Mouse (Mus musculus): ENCODE data around the gene Tmprss2.
"Not testable (repeated sequence)": the region's sequence is repeated elsewhere in the genome, so short reads cannot be mapped to it uniquely, and the experiment has no call there.

Gene Tmprss2

DNA sequence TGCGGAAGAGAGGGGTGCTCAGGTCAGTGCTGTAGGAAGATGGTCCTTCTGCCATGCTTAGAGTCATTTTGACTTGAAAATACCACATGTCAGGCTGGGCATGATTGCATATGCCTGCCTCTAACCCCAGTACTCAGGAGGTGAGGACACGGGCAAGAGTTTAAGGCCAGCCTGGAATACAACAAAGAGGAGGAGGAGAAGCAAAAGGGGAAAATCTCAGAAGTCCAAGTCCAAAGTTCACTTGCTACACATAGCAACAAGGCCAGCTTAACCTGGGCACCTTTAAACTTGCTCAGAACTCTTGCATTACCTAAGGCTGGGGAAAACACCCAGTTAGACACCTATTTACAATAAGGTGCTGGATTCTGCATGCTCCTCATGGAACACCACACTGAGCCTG is 19.5 kb downstream of the Tmprss2 start:
- DNase-seq (ENCODE audit: low read depth, low spot score) = no peak

DNA sequence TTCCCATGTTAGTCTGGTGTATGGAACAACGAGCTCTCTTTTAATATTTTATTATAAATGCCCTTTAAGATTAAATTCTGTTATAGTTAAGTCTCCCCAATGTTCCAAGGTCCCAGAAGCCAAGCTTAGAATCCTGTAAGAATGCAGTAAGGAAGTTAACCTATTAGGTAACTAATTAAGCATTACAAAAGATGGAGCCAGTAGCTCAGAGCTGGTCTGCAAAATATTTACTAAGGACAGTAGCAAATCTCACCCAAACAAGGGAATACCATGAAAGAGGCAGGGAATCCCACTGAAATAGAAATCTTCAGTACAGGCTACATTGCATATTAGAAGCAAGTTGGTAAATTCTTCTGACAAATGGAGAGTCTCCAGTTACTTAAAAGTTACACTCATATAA is 28.1 kb downstream of the Tmprss2 start:
- DNase-seq (ENCODE audit: low read depth, low spot score) = not testable (repeated sequence)

DNA sequence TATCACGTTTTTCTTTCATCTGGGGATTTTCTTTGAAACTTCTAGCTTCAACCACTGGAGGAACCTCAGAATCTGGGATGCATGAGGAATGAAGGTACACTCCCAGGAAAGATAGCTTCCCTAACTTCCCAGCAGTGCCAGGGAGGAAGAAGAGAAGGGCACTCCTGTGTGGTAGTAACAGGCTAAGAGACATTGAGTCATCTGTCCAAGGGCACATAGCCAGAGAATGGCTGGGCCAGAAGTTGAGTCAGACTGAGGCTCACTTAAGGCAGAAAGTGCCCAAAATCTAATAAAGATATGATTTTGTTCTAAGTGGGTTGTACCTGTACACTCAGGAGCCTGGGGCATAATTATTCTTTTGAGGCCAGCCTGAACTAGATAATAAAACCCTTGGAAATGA is 41.6 kb downstream of the Tmprss2 start:
- DNase-seq (ENCODE audit: low read depth, low spot score) = no peak

GRCm38 (mm10) chr16:97568662-97569061 is 42.3 kb downstream of the Tmprss2 start:
- DNase-seq (ENCODE audit: low read depth, low spot score) = no peak

GRCm38 (mm10) chr16:97544340-97544739 is 66.7 kb downstream of the Tmprss2 start:
- DNase-seq (ENCODE audit: low read depth, low spot score) = no peak

GRCm38 (mm10) chr16:97536859-97537258 is 74.1 kb downstream of the Tmprss2 start:
- DNase-seq (ENCODE audit: low read depth, low spot score) = no peak

DNA sequence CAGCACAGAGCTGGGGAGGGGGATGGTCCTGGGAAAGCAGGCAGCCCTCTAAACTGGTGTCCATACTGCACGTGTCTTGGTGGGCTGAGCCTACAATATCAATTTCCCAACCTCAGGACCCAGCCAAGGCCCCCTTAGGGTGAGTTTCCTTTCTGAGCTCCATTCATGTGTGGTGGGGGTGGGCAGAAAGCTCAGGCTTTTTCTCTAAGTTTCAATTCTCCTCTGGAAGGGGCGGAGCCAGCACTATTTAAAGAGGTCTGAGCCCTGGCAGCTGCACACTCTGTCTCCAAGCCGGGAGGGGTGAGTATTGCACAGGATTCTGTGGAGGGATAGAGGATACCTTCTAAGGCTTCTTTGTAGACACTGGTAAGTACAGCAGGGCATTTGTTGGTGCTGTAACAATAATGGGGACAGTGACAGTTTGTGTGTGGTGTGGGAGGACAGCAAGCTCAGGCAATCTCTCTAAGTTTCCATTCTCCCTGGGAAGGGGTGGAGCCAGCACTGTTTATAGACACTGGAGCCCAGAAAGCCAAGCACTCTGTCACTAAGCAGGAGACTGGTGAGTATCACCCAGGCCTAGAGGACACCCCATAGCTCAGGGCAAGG is 75.1 kb downstream of the Tmprss2 start:
- DNase-seq (ENCODE audit: low read depth, low spot score) = peak; percentile 67

- DNase-seq (ENCODE audit: low read depth, low spot score) = no peak
Measured at GRCm38 (mm10) chr16:97534876-97535461, 76.0 kb downstream of the Tmprss2 start.

- DNase-seq (ENCODE audit: low read depth, low spot score) = no peak
Measured at GRCm38 (mm10) chr16:97534448-97534847, 76.5 kb downstream of the Tmprss2 start.

DNA sequence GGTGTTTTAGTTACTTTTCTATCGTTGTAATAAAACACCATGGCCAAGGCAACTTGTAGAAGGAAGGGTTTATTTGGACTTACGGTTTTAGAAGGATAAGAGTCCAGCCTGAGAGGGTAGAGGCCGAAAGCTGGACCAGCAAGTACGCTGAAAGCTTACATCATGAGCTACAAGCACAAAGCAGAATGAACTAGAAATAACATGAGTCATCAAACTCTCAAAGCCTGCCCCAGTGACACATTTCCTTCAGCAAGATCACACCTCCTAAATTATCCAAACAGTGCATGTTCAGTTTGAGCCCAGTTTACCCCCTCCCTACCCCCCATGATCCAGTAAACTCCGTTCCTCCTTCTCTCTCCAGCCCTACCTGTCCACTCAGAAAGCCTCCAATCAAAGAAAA is 77.2 kb downstream of the Tmprss2 start:
- DNase-seq (ENCODE audit: low read depth, low spot score) = no peak

DNA sequence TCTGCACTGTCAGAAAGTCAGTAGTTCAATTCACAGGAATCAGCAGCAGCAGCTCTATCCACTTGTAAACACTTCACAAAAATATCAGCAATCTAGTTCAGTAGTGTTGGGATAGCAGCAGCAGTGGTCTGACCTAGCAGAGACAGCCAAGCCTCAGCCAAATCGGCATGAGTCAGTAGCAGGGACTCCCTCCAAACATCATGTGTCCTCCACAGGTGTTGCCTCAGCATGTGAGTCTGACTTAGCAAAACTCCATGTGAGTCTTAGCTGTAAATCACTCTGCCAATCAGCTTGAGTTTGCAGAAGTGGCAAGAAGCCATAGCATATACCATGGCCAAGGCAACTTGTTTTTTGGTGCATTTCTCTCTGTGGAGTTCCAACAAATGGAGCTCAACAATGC is 77.9 kb downstream of the Tmprss2 start:
- DNase-seq (ENCODE audit: low read depth, low spot score) = no peak

DNA sequence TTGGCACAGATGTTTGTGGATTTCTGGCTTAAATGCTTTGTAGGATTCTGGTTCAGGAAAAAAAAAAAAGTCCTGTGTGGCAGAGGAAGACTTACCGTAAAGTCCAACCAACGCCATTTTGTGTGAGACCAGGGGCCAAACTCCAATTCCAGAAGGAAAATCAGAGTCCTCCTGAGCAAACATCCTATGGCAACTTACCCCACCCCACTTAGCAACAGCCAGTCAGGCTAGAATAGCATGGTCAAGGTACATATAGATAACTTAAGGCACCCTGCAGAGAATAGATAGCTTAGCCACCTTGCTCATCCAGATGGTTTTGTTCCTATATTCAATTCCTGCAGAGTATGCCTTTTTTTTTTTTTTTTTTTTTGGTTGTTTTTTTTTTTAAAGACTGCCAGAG is 81.8 kb downstream of the Tmprss2 start:
- DNase-seq (ENCODE audit: low read depth, low spot score) = no peak

GRCm38 (mm10) chr16:97523024-97523423 is 88.0 kb downstream of the Tmprss2 start:
- no peak for DNase-seq (ENCODE audit: low read depth, low spot score)

DNA sequence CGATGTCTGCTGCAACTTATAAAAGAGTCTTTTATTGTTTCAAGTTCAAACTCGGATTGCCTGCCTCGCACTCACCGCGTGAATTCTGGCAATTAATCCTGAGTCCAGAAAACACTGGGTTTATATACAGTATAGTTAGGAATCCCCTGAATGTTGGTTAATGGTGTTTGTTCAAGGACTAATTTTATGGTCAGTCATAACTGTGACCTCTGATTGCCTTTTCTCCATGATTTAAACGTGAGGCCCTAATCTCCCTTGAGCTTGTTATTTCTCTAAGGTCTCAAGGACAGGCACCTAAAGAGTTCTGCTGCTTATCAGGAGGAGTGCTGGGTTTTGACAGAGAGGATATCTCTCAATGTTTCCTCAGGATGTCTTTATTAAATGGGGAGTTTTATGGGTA is 89.0 kb downstream of the Tmprss2 start:
- no peak for DNase-seq (ENCODE audit: low read depth, low spot score)

- DNase-seq (ENCODE audit: low read depth, low spot score) = no peak
Measured at GRCm38 (mm10) chr16:97516341-97516740, 94.7 kb downstream of the Tmprss2 start.
